Mouse (Mus musculus) embryo, embryonic 11.5 days (tissue): Measurements from ENCODE around the gene Prr23a2.

ENCODE experiments used
- DNase-seq: peaks from one replicate; pipeline ENCODE4 v3.0.0-alpha.2; 2012; ENCODE audit warnings: low read depth, low spot score

The Prr23a2 gene

DNA sequence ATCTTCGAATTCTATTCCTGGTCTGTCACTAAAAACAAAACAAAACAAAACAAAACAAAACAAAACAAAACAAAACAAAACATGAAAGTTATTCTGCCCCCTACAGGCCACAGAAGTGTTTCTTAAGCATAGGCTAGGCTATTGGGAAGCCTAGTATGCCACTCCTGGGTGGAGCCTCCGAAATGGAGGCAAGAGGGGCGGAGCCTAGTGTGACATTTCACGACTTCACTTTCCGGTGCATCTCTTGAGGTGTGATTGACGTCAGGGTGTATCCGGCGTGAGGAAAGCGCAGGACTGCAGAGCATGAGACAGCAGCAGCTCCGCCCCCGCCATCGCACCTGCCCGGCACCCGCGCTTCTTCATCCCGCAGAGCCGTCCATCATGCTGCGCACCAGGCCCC lies at the start of gene Prr23a2:
Gene Prr23a2, plus strand, starts transcription at position 285 of the 400 bp plus-strand sequence.
- no peak for DNase-seq

DNA sequence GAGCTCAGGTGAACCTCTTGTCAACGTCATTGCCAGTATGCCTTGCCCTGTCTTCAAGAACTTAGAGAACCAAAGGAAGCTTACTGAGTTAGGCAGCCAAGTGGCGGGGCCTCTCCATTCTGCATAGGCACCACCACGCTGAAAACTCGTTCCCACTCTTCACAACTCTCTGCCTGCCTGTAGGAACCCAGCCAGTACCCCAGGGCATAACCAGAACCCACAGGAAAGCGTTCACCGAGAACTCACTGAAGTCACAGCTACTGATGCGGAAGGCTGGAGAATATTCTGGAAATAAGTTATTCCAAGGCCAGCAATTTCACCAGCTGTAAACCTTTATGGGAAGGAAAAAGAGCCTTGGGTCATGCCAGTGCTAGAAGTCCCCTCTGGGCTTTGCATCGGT lies 48.7 kb upstream of the Prr23a2 start:
- DNase-seq: no peak

DNA sequence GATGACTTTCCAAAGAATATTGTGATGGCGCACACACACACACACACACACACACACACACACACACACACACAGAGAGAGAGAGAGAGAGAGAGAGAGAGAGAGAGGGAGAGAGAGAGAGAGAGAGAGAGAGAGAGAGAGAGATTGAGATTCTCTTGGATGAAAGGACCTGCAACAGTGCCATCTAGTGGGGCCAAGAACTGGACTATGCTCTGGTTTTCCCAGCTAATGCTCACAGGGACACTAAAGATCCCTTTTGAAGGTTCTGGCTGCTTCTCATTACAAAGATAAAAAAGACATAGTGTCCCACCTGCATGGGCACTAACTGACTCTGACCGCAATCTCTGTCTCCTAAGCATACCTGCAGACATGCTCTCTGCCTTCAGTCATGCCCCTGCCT lies 46.8 kb upstream of the Prr23a2 start:
- peak; percentile 43 for DNase-seq

DNA sequence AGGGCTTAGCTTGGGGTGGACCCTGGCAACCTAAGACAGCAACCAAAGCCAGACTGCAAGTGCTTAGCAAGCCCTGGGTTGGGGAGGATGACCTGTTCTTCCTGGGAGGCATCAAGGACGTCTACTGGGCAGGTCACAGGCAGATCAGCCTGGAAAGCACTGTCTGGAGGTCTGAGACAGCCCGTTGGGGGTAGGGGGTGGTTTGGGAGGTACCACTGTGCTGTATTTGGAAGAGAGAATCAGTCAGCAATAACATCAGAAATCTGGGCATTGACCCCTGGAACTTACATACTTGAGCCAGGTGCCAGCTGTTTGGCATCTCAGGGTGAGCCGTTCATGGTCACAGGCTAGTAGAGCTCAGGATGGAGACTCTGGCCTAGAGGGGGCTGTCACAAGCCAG lies 40.2 kb upstream of the Prr23a2 start:
- no peak for DNase-seq

DNA sequence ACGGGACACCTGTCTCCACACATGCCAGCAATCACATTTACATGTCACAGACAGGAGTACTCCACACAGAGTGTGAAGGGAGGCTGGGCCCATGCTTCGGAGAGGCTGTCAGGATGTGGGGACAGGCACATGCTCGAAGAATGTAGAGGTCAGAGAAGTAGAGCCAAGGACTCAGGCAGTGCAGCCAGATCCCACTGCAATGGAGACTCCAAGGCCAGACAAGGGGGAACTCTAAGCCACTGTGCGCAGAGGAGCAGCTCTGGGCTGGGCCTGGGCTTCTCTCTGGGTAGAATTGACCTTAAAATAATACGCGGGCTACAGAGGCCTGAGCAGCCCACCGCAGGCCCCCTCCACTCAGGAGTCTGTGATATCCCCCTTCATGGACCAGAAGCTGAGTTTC lies 38.7 kb upstream of the Prr23a2 start:
- no peak for DNase-seq

DNA sequence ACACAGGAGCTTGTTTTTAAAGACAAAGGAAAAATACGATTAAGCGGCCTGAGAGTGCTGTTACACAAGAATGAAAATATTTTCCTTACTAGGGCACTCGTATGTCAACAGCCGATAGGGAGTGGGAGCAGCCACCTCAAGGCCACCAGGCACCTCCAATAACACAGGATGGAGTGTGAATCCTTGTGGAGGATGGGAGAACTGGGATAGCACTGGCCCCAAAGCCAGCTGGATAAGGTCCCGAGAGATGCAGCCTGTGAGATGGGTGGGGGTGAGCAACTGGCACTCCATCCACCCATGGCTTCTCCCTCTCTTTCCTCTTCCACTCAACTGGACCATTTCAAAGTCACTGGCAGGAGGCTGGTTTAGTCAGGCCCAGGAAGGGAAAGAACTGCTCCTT lies 37.3 kb upstream of the Prr23a2 start:
- no peak for DNase-seq

DNA sequence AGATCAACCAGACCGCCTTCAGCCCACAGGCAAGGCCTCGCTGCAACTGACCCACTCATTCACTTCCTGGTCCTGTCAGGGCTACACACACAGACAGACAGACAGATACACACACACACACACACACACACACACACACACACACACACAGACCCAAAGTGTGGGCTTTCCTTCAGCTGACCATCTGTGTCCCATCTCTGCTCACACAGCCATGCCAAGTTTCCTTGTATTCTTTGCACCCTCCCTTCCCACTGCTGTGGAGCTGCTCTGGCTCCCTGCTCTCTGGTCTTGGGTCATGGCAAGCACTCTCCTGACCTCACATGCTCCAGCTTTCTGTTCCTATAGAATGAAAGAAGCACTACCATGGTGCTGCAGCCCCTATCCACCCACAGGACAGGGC lies 36.8 kb upstream of the Prr23a2 start:
- DNase-seq: no peak

DNA sequence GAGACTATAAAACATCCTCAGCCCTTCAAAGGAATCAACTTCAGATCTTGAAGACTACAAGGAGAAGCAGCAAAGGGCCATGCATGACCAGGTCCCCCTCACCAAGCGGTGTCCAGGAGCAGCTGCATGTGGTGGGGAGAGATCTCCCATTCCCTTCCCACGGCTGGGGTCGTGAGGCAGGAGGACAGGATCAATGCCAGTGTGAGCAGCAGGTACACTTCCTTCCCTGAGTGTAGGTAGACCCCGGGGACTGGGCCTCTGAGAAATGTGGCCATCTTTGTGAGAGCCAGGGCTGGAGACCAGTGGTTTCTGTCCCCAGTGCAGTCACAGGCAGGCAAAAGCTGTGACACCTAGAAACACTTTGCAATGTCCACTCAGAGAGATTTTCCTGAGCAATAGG lies 35.8 kb upstream of the Prr23a2 start:
- DNase-seq: no peak

DNA sequence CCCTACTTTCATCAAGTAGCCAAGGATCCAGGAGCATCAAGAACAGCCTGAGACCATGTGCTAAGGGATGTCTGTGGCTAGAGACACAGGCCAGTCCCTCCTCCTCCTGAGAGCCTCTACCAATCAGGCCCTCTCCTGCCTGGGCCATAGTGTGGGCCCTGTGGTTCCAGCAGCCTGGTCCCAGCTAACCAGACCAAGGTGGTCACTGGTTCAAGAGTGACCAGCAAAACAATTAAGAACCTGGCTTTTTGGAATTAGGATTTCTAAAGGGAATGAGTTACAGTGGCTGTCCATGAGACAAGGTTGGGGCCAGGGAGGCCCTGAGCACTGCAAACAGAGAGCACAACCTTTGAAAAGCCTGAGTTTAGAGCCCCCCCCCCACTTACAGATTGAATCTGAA lies 35.2 kb upstream of the Prr23a2 start:
- no peak for DNase-seq

DNA sequence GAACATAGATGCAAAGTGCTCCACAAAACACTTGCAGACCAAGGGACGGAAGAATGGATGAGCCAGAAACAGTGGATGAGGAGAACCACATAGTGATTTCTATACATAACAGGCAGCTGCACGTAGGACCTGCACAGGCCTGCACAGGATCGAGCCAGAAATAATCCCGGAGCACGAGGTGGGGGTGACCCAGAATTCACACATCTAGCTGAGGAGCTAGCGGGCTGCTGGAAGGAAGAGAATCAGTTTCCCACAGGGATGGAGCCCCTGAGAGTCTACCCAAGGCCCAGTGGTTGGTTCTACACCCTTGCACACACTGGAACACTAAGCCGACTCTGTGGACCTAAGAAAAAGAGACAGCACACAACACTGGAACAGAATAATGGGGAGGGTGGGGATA lies 32.5 kb upstream of the Prr23a2 start:
- DNase-seq: no peak

DNA sequence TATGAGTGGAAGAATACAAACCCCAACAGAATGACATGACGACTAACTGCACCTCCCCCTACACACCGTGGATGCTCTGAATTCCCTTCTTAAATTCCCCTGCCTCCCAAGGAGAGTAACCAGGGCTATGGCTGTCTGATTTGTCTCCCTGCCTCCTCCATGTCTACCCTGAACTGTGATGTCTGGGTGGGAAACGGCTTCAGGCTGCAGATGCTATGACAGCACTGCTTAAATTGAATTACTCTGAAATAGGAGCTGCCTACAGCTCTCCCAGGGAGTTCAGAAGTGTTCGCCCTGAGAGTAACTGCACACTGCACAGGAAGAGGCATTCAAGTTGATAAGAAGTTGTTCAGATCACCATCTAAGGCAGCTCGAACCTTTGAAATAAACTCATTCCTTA lies 26.8 kb upstream of the Prr23a2 start:
- DNase-seq: peak; percentile 7

DNA sequence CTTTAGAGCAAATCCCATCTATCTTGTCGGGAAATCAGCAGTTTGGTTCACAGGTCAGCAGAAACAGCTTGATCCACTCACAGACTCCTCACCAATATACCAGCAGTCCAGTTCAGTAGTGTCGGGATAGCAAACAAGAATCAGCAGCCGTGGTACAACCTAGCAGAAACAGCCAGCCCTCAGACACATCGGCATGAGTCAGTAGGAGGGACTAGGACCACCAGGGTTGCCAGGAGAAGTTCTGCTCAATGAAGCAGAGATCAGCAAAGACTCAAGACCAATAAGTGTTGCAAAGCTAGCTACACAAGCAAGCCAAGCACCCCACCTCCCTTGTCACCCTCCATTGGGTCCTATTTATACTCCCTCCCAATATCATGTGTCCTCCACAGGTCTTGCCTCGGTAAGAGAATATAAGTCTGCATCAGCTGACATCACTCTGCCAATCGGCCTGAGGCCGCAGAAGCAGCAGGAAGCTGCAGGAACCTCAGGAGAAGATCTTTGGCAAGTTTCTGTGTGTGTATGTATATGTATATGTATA lies 18.7 kb upstream of the Prr23a2 start:
- no peak for DNase-seq

DNA sequence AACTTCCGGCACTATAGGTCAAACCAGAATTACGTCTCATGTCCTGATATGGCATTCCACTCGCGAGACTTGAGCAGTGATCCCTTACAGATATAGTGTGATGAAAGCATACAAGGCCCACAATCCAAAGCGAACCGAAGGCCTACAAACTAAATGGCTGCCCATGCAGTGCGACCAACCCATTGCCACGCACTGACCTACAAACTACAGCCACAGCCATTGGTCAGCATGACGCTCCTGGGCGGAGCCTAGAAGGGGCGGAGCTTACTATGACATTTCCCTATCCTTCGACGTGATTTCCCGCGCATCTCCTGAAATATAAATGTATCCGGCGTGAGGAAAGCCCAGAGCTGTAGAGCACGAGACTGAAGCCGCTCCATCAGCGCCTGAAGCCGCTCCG lies 14.2 kb upstream of the Prr23a2 start, which contains the start of gene Prr23a1:
Gene Prr23a1, plus strand, starts transcription at position 387 of the 400 bp plus-strand sequence.
- no peak for DNase-seq

DNA sequence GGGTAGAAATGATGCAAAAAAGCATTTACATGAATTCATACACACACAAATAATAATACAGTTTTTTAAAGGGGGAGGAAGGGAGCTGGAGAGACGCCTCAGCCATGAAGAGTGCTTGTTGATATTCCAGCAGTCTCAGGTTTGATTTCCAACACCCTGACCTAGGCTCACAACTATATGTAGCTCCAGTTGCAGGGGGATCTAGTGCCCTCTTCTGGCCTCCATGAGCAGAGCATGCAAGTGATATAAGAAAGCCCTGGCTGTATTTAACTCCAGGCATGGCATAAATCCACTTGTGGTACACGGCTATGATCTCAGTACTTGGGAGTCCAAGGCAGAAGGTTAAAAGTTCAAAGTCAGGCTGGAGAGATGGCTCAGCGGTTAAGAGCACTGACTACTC lies 7.2 kb downstream of the Prr23a2 start:
- DNase-seq: no peak

DNA sequence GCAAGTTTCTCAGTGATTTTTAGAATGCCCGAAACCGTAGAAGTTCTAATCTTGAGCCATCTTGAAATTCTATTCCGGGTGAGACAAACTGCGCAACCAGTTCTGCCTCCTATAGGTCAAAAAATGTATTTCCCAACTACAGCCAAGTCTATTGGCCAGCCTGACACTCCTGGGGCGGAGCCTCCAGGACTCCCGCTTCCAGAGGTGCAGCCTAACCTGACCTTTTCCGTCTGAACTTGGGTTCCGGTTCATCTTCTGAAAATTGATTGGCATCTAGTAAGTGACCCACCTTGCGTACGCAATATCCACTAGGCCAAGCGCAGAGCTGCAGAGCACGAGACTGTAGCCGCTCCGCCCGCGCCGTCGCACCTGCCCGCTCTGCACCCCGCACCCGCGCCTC lies 8.3 kb downstream of the Prr23a2 start, which contains the start of gene Prr23a3:
Gene Prr23a3, plus strand, starts transcription at position 197 of the 400 bp plus-strand sequence.
- no peak for DNase-seq

DNA sequence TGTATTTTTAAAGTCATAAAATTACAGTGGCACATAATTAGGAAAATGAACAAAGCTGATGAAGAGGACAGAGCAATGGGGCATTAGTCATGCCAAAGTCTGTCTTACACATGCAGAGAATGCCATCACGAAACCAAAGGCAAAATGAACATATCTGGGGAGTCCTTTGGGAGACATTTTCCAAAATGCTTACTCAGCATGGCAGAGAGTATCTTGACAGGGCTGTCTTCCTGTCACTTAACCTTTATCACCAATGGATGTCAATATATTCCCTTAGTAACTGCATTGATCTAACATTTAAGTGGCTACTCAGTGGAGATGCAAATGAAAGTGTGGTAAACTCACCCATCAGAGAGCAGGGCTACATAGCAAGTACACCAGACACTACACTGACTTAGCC lies 45.2 kb downstream of the Prr23a2 start:
- DNase-seq: no peak

DNA sequence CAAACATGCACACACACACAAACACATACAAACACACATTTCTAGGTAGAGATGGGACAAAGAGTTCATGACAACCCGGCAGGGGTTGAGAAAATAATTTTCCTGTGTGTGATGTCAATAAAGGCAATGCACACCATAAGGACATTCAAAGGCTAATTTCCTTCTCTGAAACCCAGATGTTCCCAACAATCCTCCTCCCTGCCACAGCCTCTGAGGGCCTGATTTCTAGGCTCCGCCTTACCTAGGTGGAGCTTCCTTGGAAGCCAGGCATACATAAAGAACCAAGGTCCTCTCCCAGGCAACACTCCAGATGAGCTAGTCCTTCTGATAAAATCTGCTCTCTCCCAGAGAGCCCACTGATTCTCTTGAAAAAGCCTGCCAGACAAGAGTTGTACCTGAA lies 46.5 kb downstream of the Prr23a2 start, which contains the start of gene 7420426K07Rik:
Gene 7420426K07Rik, plus strand, starts transcription at position 301 of the 400 bp plus-strand sequence.
- no peak for DNase-seq
